In the genomic region with DNA sequence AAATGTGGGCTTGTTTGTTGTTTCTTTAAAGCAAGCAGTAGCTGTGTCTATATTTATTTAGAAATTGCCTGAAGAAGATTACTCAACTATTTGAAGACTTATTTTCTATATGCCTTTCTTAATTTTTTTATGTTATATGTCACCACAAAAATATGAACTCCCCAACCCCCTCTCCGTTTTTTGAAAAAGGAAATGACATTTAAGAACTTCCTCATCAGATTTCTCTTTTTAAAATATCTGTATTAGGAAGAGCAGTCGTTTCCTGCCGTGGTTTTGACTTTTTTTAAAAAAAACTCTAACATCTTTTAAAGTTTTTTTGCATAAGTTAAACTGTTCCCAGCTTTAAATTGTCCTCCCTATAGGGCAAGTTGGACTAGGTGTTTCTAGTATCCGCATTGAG, we compare ENCODE assay signal across 17 mouse cellular contexts. TPM values are rescaled to one million over a fixed set of nuclear protein-coding genes. Genes with fewer than 3 reads are reported as not detected.
"Had no signal": no experiment of that assay in that cellular context is flagged by ENCODE, and none has a peak within 500 bp of the region (broad histone marks: within the 10 kb centered on the region; RNA-seq: fewer than 3 reads in every experiment).

No protein-coding gene starts in this region.

- H3K4me3 ChIP-seq: kidney, embryonic 15.5 days; limb, embryonic 15.5 days; midbrain, embryonic 12.5 days; neural tube, embryonic 13.5 days had no signal

- H3K27ac ChIP-seq: kidney, embryonic 15.5 days; limb, embryonic 15.5 days; liver, embryonic 14.5 days; midbrain, embryonic 12.5 days; neural tube, embryonic 13.5 days had no signal

- ATAC-seq: midbrain, embryonic 16.5 days had no signal

- DNase-seq: kidney, adult 2 months; kidney, postnatal 14 days; layer of hippocampus, postnatal 36 days; lung, adult 18-20 months; lung, postnatal 36 days; retina, postnatal 1 day; right cerebral cortex, postnatal 14 days; thymus, adult 18-20 months; thymus, postnatal 25 days had no signal

- H3K9me3 ChIP-seq: kidney, embryonic 15.5 days; limb, embryonic 15.5 days; midbrain, embryonic 12.5 days; neural tube, embryonic 13.5 days had no signal

- H3K27me3 ChIP-seq: kidney, embryonic 15.5 days; limb, embryonic 15.5 days; midbrain, embryonic 12.5 days; neural tube, embryonic 13.5 days had no signal

- H3K9ac ChIP-seq: kidney, embryonic 15.5 days; limb, embryonic 15.5 days; liver, embryonic 14.5 days; midbrain, embryonic 12.5 days; neural tube, embryonic 13.5 days had no signal

- H3K4me1 ChIP-seq: kidney, embryonic 15.5 days; limb, embryonic 15.5 days; midbrain, embryonic 12.5 days; neural tube, embryonic 13.5 days had no signal

RNA-seq across cellular contexts. Expression of a gene that starts 50.0 kb away (rescaled TPM):
- polyA plus RNA-seq: kidney, adult 2 months; large intestine, adult 2 months; urinary bladder, adult 2 months had no signal
